Mouse (Mus musculus): ENCODE results near the gene Ddx43. TPM values are rescaled to one million over a fixed set of nuclear protein-coding genes. Genes with fewer than 3 reads are reported as not detected.
"Not testable (repeated sequence)": the region's sequence is repeated elsewhere in the genome, so short reads cannot be mapped to it uniquely, and the experiment has no call there.

The Ddx43 gene
- 0.11 TPM in 1 of 2 replicates, not detected in the other for polyA plus RNA-seq (2012; rRNA removed)

- DNase-seq (ENCODE audit: low read depth): no peak
These were observed at the start of gene Ddx43 for GRCm38 (mm10) chr9:78395630-78396351. Gene Ddx43, plus strand, starts transcription at chr9:78395777.

- no peak for DNase-seq (ENCODE audit: low read depth)
These were observed 48.6 kb upstream of the Ddx43 start for GRCm38 (mm10) chr9:78347004-78347403.

DNA sequence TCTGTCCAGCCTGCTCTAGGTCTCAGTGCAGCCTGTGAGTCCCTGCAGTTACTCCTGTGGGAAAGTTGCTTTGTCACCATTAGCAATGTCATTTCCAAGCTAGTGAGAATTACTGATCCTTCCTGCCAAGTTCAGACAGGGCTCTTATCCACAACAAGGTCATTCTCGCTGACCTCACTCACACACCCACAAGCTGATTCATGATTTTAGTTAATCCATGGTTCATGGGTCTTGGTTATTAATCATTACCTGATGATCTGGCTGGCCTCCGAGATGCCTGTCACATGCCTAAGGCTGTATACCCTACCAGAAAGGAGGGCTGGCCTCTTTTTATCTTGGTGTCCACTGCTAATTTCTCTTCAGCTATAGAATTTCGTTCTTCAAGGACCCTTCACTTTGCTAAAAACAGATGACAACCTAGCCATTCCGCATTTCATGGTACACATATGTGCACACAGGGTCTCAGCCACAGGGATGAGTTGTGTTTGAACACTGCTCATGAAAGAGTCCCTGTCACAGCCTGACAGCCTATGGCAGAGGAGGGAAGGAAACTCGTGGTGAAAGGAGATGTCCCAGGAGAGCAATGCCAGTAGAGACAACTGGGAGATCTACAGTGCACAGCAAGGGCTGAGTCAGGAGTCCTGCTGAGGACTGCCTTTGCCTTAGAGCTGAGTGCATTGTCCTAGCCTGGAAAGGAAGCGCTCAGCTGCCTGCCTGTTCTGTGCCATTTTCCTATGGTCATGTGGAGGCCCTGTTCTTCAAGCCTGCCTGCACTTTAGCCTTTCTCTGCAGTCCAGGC lies 47.2 kb upstream of the Ddx43 start:
- not testable (repeated sequence) for DNase-seq (ENCODE audit: low read depth)

DNA sequence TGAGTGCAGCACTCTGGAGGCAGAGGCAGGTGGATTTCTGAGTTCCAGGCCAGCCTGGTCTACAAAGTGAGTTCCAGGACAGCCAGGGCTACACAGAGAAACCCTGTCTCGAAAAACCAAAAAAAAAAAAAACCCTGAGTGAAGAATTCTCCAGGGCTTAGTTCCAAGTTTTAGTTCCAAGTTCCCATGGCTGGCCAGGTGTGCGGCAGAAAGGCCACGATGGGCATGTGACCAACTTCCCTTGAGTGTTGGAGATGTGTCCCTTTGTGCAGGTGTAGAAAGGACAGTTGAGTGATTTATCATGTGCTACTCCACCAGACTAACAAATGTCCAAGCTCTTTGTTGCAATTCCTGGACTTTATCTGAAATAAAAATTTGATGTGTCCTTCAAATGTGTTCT lies 46.4 kb upstream of the Ddx43 start:
- not testable (repeated sequence) for DNase-seq (ENCODE audit: low read depth)

DNA sequence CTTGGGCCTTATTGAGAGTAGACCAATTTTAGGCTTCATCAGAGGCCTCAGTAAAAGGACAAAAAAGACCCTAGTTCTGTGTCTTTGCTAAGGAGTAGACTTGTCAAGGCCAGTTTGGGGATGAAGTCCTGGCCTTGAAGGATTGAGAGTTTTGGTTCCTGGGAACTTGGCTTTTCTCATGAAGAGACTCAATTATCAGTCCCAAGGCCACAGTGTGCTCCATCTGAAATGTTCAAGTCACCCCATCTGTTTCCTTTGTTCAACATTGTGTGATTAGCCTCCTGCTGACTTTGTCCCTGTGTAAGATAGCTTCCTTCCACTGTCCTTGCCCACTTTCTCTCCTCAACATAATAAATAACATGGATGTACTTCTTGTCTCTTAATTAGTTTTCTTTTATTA lies 45.6 kb upstream of the Ddx43 start:
- DNase-seq (ENCODE audit: low read depth): not testable (repeated sequence)

GRCm38 (mm10) chr9:78351504-78352220 lies 43.9 kb upstream of the Ddx43 start:
- DNase-seq (ENCODE audit: low read depth): no peak

DNA sequence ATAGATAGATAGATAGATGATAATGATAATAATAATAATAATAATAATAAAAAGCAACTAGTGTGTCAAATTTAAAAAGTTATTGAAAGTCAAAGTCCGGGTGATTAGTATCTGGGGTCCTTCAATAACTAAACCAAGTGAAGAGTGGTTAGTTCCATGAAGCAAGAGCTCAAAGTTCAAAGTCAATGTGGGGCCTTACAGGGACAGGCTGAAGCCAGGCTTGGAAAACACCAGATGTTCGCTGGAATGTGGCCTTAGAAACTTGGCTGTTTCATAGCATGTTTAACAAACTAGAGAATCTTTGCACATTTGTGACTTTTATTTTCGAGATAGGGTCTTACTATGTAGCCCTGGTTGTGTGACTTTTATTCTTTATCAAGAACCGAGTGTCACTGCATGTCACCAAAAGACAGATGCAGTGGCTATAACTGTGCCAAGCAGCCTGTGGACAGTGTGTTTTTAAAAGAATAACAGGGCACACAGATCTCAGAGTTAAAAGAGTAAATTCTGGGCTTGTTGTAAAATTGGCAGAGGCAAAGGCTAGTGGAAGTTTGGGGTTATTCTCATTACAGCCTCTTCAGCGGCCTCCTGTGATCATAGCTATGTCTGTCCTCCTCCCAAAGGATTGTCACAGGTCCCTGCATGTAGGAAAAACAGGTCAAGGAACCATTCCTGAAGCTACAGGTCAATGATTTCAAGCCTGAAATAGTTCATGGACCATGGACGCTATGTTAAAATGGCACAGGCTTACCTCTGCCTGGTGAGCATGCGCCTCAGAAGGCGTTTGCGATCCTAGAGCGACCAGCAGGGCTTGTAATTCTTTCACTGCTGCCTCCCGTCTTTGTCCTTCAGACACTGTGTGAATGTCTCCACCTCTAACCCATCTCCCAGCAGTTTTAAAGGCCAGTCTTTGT lies 40.7 kb upstream of the Ddx43 start:
- DNase-seq (ENCODE audit: low read depth): no peak

DNA sequence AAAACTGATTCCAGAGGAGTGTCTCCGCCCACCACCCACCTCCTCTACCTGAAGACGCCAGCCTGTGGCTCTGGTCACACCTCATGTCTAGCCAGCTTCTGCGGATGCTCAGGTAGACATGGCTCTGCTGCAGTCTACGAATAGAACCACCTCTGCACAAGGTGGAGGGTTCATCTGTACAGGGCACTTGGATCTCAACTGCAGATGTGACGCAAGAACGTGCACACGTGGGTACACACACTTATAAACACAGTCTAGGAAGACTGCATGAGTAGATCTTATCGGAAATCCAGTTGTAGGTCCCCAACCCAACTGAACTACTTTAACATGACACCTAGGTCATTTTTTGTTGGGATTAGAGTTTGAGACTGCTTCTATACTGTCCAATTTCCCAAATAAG lies 40.0 kb upstream of the Ddx43 start, which contains the start of gene Gsta2:
Gene Gsta2 (minus strand): TSS at position 178 of the 400 bp plus-strand sequence.
- DNase-seq (ENCODE audit: low read depth): no peak

- DNase-seq (ENCODE audit: low read depth): no peak
These were observed 37.5 kb upstream of the Ddx43 start for GRCm38 (mm10) chr9:78358053-78358452.

- no peak for DNase-seq (ENCODE audit: low read depth)
These were observed 35.7 kb upstream of the Ddx43 start for GRCm38 (mm10) chr9:78359750-78360483.

- no peak for DNase-seq (ENCODE audit: low read depth)
These were observed 35.1 kb upstream of the Ddx43 start for GRCm38 (mm10) chr9:78360484-78360872.

DNA sequence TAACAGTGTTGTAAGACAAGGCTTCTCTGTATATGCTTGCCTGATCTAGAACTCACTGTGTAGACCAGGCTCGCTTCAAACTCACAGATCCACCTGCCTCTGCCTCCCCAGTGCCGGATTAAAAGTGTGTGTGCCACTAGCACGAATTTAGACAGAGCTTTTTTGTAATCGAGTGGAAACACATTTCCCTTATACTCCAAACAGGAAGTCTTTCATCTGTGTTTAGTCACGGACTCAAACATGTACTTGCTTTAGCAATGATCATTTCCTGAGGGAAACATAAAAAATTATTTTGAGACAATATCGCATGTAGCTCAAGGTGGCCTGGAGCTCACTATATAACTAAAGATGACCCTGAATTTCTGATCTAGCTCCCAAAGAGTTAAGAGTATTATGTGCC lies 32.2 kb upstream of the Ddx43 start:
- no peak for DNase-seq (ENCODE audit: low read depth)

GRCm38 (mm10) chr9:78364701-78365100 lies 30.9 kb upstream of the Ddx43 start:
- DNase-seq (ENCODE audit: low read depth): no peak

DNA sequence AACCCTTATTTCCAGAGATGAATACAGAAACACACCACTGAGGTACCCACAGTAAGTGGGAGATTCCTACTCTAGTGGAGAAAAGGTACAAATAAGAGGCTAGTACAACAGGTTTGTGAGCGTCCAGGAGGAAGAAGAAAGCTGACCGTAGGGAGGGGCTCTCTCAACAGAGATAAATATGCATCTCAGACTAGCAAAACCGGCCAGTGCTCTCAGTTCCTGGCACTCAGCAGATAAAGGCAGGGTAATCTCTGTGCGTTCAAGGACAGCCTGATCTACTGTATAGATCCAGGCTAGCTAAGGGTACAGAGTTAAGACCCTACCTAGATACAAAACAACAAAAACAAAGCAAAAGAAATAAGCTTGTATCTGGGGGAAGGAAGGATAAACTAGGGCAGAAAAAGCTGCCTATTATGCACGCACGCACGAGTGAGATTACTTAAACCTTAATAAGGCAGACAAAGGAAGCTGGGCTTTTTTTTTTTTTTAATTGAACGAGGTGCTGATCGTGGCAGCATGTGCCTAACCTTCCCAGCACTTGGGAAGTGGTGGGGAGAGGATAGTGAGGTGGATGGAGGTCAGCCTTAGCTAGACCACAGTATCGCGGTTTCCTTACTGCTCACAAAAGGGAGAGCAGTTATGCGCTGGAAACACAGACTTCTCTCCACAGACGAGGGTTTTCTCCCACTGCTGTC lies 29.6 kb upstream of the Ddx43 start:
- no peak for DNase-seq (ENCODE audit: low read depth)

- not testable (repeated sequence) for DNase-seq (ENCODE audit: low read depth)
These were observed 27.6 kb upstream of the Ddx43 start, which contains the start of gene Dppa5a for GRCm38 (mm10) chr9:78367959-78368358. Gene Dppa5a, minus strand, starts transcription at chr9:78368177.

- no peak for DNase-seq (ENCODE audit: low read depth)
These were observed 26.8 kb upstream of the Ddx43 start for GRCm38 (mm10) chr9:78368671-78369293.

DNA sequence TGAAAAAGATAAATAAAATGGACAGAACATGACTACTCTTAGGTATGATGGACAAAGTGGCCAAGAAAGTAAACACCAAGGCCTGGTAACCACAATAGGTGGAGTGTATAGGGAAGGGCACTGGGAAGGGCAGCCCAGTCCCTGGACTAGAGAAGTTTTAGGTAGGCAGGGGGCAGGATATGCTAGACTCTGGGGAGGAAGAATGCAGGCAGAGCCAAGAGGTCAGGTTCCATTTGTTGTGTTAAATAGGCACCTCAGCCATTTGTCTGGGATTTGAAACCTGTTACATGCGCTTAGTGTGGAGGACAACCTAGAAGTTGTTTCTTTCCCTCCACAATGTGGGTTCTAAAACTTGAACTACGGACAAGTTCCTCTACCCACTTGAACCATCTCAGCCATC lies 26.2 kb upstream of the Ddx43 start:
- no peak for DNase-seq (ENCODE audit: low read depth)

- DNase-seq (ENCODE audit: low read depth): no peak
These were observed 25.8 kb upstream of the Ddx43 start for GRCm38 (mm10) chr9:78369786-78370185.

- no peak for DNase-seq (ENCODE audit: low read depth)
These were observed 24.1 kb upstream of the Ddx43 start for GRCm38 (mm10) chr9:78371441-78371840.
